ENCODE assay signal across 13 mouse cellular contexts in genomic region chr1:173941522-173941921, GRCm38 (mm10). TPM values are rescaled to one million over a fixed set of nuclear protein-coding genes. Genes with fewer than 3 reads are reported as not detected.
"Had no signal": no experiment of that assay in that cellular context is flagged by ENCODE, and none has a peak within 500 bp of the region (broad histone marks: within the 10 kb centered on the region; RNA-seq: fewer than 3 reads in every experiment).

No protein-coding gene starts in this region.

RNA-seq across cellular contexts. Expression of gene Ifi203, which starts 0.9 kb away (rescaled TPM):
- polyA plus RNA-seq: midbrain, embryonic 10.5 days had no signal

RNA-seq across cellular contexts. Expression of gene Ifi211, which starts 28.7 kb away (rescaled TPM):
- total RNA-seq: layer of hippocampus, postnatal 14 days; left cerebral cortex, adult 18-20 months had no signal
- polyA plus RNA-seq: testis, adult 2 months had no signal

RNA-seq across cellular contexts. Expression of gene Ifi202b, which starts 41.0 kb away (rescaled TPM):
- total RNA-seq: layer of hippocampus, adult 8-10 months; layer of hippocampus, postnatal 14 days; left cerebral cortex, adult 18-20 months; left cerebral cortex, postnatal 10 days; left cerebral cortex, postnatal 4 days had no signal
- polyA plus RNA-seq: kidney, embryonic 14.5 days; liver, embryonic 11.5 days; liver, embryonic 15.5 days; lung, embryonic 14.5 days; midbrain, embryonic 10.5 days; midbrain, embryonic 14.5 days; neural tube, embryonic 12.5 days; testis, adult 2 months had no signal
